Mouse (Mus musculus) liver, embryonic 14.5 days (tissue): ENCODE measurements around the gene Map1lc3b. TPM values are rescaled to one million over a fixed set of nuclear protein-coding genes. Genes with fewer than 3 reads are reported as not detected.
A peak's percentile ranks its signal among the peaks of the same experiment; 100 is the strongest.
"Not testable (repeated sequence)": the region's sequence is repeated elsewhere in the genome, so short reads cannot be mapped to it uniquely, and the experiment has no call there.

Experiments used
- ATAC-seq: fragments of 200-750 bp; cut with Nextera tagmentation; 2 replicates; pipeline ENCODE4 v1.8.0; 2017; ENCODE audit warnings: moderate number of reproducible peaks, mild to moderate bottlenecking, moderate library complexity; ENCODE audit not compliant: insufficient read depth
- DNase-seq, 3 experiments: peaks; one replicate each; pipeline ENCODE4 v3.0.0-alpha.2; 2012 to 2013; ENCODE audit warnings: low read depth in 3 of 3, low spot score in 3 of 3
- H3K27ac ChIP-seq: fragments of 300-500 bp; sonication (generic); 2 replicates; pipeline ENCODE4 v1.5.1; 2014; ENCODE audit warnings: moderate library complexity, mild to moderate bottlenecking, control low read depth, inconsistent platforms
- H3K27me3 ChIP-seq: fragments of 300-500 bp; sonication (generic); 2 replicates; pipeline ENCODE4 v1.6.1; 2014; ENCODE audit warnings: mild to moderate bottlenecking, low read length, moderate library complexity; ENCODE audit not compliant: control insufficient read depth, insufficient read depth
- H3K36me3 ChIP-seq: fragments of 300-500 bp; sonication (generic); replicated peaks from 2 replicates; pipeline ENCODE4 v1.6.1; 2014; ENCODE audit warnings: low read depth; ENCODE audit not compliant: control insufficient read depth, insufficient read depth
- H3K4me1 ChIP-seq, 2 experiments: fragments of 200-500 bp in 1 of 2; fragments of 300-500 bp in 1 of 2; sonication (generic) in 1 of 2; replicated peaks; 2 replicates each; pipeline ENCODE4 v1.6.1; 2012 to 2014; ENCODE audit warnings: antibody characterized with exemption in 1 of 2, inconsistent platforms in 1 of 2, low read length in 1 of 2; ENCODE audit not compliant: control insufficient read depth in 2 of 2, insufficient read depth in 2 of 2
- H3K4me2 ChIP-seq: fragments of 300-500 bp; sonication (generic); 2 replicates; pipeline ENCODE4 v1.6.1; 2014; ENCODE audit warnings: low read depth, mild to moderate bottlenecking, control low read depth, moderate library complexity
- H3K4me3 ChIP-seq, 2 experiments: fragments of 200-500 bp in 1 of 2; fragments of 300-500 bp in 1 of 2; sonication (generic) in 1 of 2; 2 replicates each; pipeline ENCODE4 v1.5.1; 2012 to 2014; ENCODE audit warnings: low read depth in 2 of 2, low read length in 2 of 2, mild to moderate bottlenecking in 2 of 2, control low read depth in 1 of 2, inconsistent platforms in 1 of 2, moderate library complexity in 1 of 2; ENCODE audit not compliant: insufficient read depth in 1 of 2
- H3K9ac ChIP-seq: fragments of 300-500 bp; sonication (generic); replicated peaks from 2 replicates; pipeline ENCODE4 v1.6.1; 2014; ENCODE audit warnings: mild to moderate bottlenecking, control low read depth, moderate library complexity
- H3K9me3 ChIP-seq: fragments of 300-500 bp; sonication (generic); 2 replicates; pipeline ENCODE4 v1.6.1; 2016; ENCODE audit warnings: low read length, mixed read lengths; ENCODE audit not compliant: control insufficient read depth
- CTCF ChIP-seq: IDR thresholded peaks from 2 replicates; pipeline ENCODE4 v1.5.1; 2016; ENCODE audit warnings: antibody characterized with exemption, low read depth, control low read depth
- EP300 ChIP-seq: IDR thresholded peaks from 2 replicates; pipeline ENCODE4 v1.6.1; 2016; ENCODE audit warnings: antibody characterized with exemption, low read depth
- WGBS: fragments of 180-500 bp; shearing (Covaris S2); extraction: QIAGEN DNeasy Blood & Tissue Kit; methylation state at CpG from one replicate; pipeline ENCODE4 v1.1.7; 2014; ENCODE audit not compliant: insufficient replicate concordance; 5-methylcytosine and 5-hydroxymethylcytosine counted together
- polyA plus RNA-seq, 2 experiments: library from polyadenylated mRNA; depleted of rRNA in 1 of 2; stranded (reverse) in 1 of 2; unstranded in 1 of 2; fragments of >200 nt; fragmentation: Nextera tagmentation in 1 of 2; extraction: Ambion mirVana in 1 of 2; gene quantifications; 2 replicates each; pipeline versions ENCODE4 v1.2.1 to v1.2.3; 2012 to 2014

Gene Map1lc3b
- polyA plus RNA-seq, 2 experiments: 20.9 to 147 TPM

- Histone ChIP-seq H3K4me2 (peak overlapping the region; percentile 67), H3K27ac (peak overlapping the region; percentile 98), H3K9me3 (no peaks in the 10 kb centered on the region), H3K4me3 (peak overlapping the region in 1 of 2 experiments; percentile 19; a peak in 1 of 4 replicates), H3K36me3 (peaks cover 11% of the 10 kb centered on the region), H3K27me3 (no peaks in the 10 kb centered on the region), H3K9ac (peak overlapping the region; percentile 57), H3K4me1 (peaks cover 43 to 56% of the 10 kb centered on the region in 2 experiments)
- TF ChIP-seq EP300: no peak
- TF ChIP-seq CTCF: no peak
- DNase-seq (peak in 2 of 3 experiments; percentile 58 to 68), ATAC-seq (peak; percentile 9; the same call in 1 of the 2 replicates)
- 10% methylated on average over 2 of the region's 2 CpGs for WGBS
Measured at GRCm38 (mm10) chr8:121589205-121589726, 895 bp upstream of the Map1lc3b start.

DNA sequence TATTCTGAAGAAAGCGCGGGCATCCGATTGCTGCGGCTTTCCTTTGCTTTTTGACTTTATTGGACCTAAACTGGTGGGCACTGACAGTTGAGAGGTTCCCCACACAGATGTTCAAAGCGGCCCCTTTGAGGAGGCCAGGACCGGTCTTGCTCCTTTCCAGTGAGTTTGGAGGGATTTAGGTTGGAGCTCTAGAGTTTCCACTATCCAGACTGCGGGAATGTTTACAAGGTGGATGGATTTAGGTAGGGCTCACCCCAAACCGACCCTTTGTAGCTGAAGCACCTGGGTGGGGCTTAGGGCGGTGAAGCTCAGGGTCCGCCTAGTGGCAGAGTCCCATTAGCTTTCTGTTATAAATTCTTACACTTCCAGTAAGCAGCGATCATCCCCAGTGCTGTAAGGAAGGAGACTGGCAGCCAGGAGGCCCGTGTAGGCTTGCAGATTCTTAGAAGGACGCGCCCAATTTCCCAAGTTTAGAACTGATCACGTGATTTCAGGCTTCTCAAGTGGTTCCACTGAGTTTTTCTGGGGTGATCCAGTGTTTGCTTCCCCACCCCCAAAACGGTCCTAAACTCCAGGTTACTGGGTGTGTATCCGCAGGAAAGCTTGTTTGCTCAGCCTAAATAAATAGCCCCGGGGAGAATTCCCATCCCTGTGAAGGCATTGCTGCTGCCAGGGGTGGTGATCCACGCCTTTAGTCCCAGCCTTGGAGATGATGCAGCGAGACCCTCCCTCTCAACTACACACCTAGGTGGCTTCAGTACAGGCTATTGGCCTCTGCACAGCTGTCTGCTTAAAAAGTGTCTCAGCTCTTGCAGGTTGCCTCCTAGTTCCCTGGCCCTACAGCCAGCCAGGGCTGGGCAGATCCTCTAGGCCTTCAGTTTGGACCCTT lies 1.3 kb downstream of the Map1lc3b start:
- WGBS: 16% methylated on average over 20 of the region's 20 CpGs
- peak; percentile 54 to 76 (median 55) for DNase-seq

GRCm38 (mm10) chr8:121593293-121593692 lies 3.1 kb downstream of the Map1lc3b start:
- DNase-seq (no peak), ATAC-seq (no peak)
- 84% methylated on average over 5 of the region's 5 CpGs for WGBS
- no peak overlapping the region for H3K9ac ChIP-seq
- no peaks in the 10 kb centered on the region for H3K27me3 ChIP-seq
- TF ChIP-seq CTCF: no peak
- no peak for TF ChIP-seq EP300
- peaks cover 43% of the 10 kb centered on the region for H3K36me3 ChIP-seq
- H3K4me3 ChIP-seq: no peak overlapping the region
- no peak overlapping the region for H3K4me2 ChIP-seq
- no peaks in the 10 kb centered on the region for H3K9me3 ChIP-seq
- H3K27ac ChIP-seq: no peak overlapping the region
- H3K4me1 ChIP-seq: peaks cover 16 to 32% of the 10 kb centered on the region in 2 experiments

More for the DNA sequence above, 1.3 kb downstream of the Map1lc3b start:
- Histone ChIP-seq H3K4me3 (peak overlapping the region; percentile 90 to 99), H3K4me2 (peak overlapping the region; percentile 89), H3K27me3 (no peaks in the 10 kb centered on the region), H3K4me1 (peaks cover 33 to 44% of the 10 kb centered on the region in 2 experiments), H3K9ac (peak overlapping the region; percentile 98), H3K27ac (peak overlapping the region; percentile 70), H3K9me3 (no peaks in the 10 kb centered on the region), H3K36me3 (peaks cover 29% of the 10 kb centered on the region)
- TF ChIP-seq CTCF: peak; percentile 81
- no peak for TF ChIP-seq EP300
- peak; percentile 11; the same call in 1 of the 2 replicates for ATAC-seq

DNA sequence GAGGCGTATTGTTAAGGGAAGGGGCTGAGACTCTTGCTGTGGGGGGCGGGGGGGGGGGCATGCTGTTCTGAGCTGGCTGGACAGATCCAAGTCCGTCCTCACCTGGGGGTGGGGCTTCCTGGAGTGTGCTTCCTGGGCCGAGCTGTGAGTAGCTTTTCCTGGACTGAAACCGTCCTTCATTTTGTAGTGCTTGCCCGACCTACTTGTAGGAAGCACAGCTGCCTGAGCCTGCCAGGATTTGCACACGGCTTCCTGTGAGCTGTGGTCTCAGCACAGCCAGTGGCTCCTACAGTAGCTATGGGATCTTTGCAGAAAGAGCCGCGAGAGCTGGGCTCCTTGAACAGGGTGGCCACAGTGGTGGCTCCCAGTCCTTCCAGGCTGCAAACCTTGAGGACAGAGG lies 3.8 kb downstream of the Map1lc3b start:
- no peak for ATAC-seq
- Histone ChIP-seq H3K4me1 (peaks cover 10 to 25% of the 10 kb centered on the region in 2 experiments), H3K4me2 (no peak overlapping the region), H3K4me3 (no peak overlapping the region), H3K27ac (no peak overlapping the region), H3K36me3 (peaks cover 43% of the 10 kb centered on the region), H3K9ac (no peak overlapping the region), H3K27me3 (no peaks in the 10 kb centered on the region), H3K9me3 (no peaks in the 10 kb centered on the region)
- no peak for TF ChIP-seq CTCF
- TF ChIP-seq EP300: no peak
- DNase-seq: no peak
- 71% methylated on average over 9 of the region's 9 CpGs for WGBS

GRCm38 (mm10) chr8:121597492-121597891 lies 7.3 kb downstream of the Map1lc3b start:
- WGBS: 67% methylated on average over 2 of the region's 2 CpGs
- not testable (repeated sequence) for H3K27me3 ChIP-seq, H3K9ac ChIP-seq, H3K4me3 ChIP-seq, DNase-seq, H3K9me3 ChIP-seq, H3K4me2 ChIP-seq, H3K27ac ChIP-seq, ATAC-seq, H3K4me1 ChIP-seq
- H3K36me3 ChIP-seq: peaks cover 43% of the 10 kb centered on the region
